ENCODE assay signal across 8 mouse cellular contexts in the genomic region with DNA sequence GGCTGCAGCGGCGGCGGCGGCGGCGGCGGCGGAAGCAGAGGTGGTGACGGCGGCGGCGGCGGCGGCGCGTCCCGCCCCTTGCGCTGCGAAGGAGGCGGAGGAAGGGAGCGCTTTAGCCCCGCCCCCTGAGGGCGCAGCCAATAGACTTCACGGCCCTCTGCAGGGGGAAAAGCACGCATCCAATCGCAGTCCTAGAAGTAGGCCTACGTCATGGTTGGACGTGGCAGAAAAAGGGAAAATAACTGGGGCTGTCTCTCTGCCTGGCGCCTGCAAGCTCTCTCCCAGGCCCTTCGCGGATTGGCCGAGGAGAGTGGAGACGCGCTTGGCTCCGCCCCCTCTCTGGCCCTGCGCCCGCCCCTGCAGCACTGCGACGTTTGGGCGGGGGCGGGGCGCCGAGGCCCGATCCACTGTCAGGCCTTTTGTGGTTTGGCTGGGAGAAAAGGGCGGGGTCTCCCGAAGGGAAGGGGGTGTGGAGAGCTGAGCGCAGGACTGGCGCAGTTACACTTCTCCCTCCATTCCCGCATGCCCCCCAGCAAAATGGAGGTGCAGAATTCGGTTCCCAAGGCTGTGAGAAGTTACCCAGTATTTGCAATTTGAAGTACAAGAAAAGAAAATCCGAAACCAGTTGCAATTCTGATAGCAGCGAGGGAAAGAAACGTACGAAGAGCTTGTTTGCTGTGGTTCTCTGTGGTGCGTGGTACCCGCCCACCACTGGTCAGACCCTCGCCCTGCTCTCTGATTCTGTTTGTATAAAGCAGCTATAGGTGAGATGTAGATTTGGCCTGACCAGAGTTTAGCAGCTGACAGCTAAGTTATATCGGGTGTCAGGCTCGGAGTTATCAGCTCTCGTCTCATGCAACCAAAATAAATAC. TPM values are rescaled to one million over a fixed set of nuclear protein-coding genes. Genes with fewer than 3 reads are reported as not detected.
DNase-seq lines count a peak whose midpoint lies in the region; ATAC-seq and TF ChIP-seq lines count a peak whose summit lies in the region.

A gene (minus strand): TSS at position 19 of the 872 bp plus-strand sequence.

- peak; percentile 100 for ATAC-seq in kidney, embryonic 14.5 days (ENCODE audit: low FRiP score, low TSS enrichment)
- peak; percentile 100 for ATAC-seq in limb, embryonic 15.5 days (ENCODE audit: insufficient number of reproducible peaks, low FRiP score, low TSS enrichment, low read depth)

- peak; percentile 99 for DNase-seq in A20 (ENCODE audit: low read depth, low spot score)
- DNase-seq in heart, adult 9 months (ENCODE audit: low spot score in 2 of 2) = peak; percentile 99 to 100
- peak; percentile 98 for DNase-seq in monocyte, adult 2 months (ENCODE audit: low read depth in 1 of 2, low spot score in 2 of 2)
- DNase-seq in spleen, postnatal 36 days (ENCODE audit: low spot score in 2 of 2) = peak; percentile 98 to 99

- TF ChIP-seq POLR2A in bone marrow macrophage, adult 2 months (IDR thresholded peaks at IDR 0.05; ENCODE audit: borderline replicate concordance, low read depth, low read length) = no peak
- TF ChIP-seq POLR2A in embryonic fibroblast, embryonic 13.5 days (IDR thresholded peaks at IDR 0.05; ENCODE audit: low read depth, low read length) = peak; percentile 81

- no peaks in the 10 kb centered on the region for H3K27me3 ChIP-seq in kidney, embryonic 14.5 days (ENCODE audit: control insufficient read depth, insufficient read depth, low read length)
- no peaks in the 10 kb centered on the region for H3K27me3 ChIP-seq in limb, embryonic 15.5 days

- peak within 1 kb of the TSS; percentile 74 for H3K4me2 ChIP-seq in kidney, embryonic 14.5 days (replicated peaks; ENCODE audit: low read depth, low read length)
- peak within 1 kb of the TSS; percentile 76 for H3K4me2 ChIP-seq in limb, embryonic 15.5 days

- H3K9ac ChIP-seq in kidney, embryonic 14.5 days (ENCODE audit: low read depth, low read length) = peak within 1 kb of the TSS; percentile 94
- H3K9ac ChIP-seq in limb, embryonic 15.5 days = peak within 1 kb of the TSS; percentile 98

- H3K27ac ChIP-seq in bone marrow macrophage, adult 2 months (ENCODE audit: insufficient read depth, low read depth, low read length) = peak within 1 kb of the TSS; percentile 70
- peak within 1 kb of the TSS; percentile 93 for H3K27ac ChIP-seq in embryonic fibroblast, embryonic 13.5 days (ENCODE audit: insufficient read depth, low read length)
- H3K27ac ChIP-seq in kidney, embryonic 14.5 days (ENCODE audit: low read depth, low read length) = peak within 1 kb of the TSS; percentile 96
- H3K27ac ChIP-seq in limb, embryonic 15.5 days = peak within 1 kb of the TSS; percentile 98

- peak within 1 kb of the TSS; percentile 100 for H3K4me3 ChIP-seq in bone marrow macrophage, adult 2 months (ENCODE audit: insufficient read depth, low read length)
- H3K4me3 ChIP-seq in embryonic fibroblast, embryonic 13.5 days (ENCODE audit: insufficient read depth, low read length) = peak within 1 kb of the TSS; percentile 92
- peak within 1 kb of the TSS; percentile 86 for H3K4me3 ChIP-seq in kidney, embryonic 14.5 days (ENCODE audit: low read length)
- H3K4me3 ChIP-seq in limb, embryonic 15.5 days = peak within 1 kb of the TSS; percentile 99

- no peaks in the 10 kb centered on the region for H3K9me3 ChIP-seq in kidney, embryonic 14.5 days (ENCODE audit: control insufficient read depth, low read length)
- H3K9me3 ChIP-seq in limb, embryonic 15.5 days = no peaks in the 10 kb centered on the region

- H3K4me1 ChIP-seq in bone marrow macrophage, adult 2 months (ENCODE audit: control insufficient read depth, insufficient read depth, low read length) = peaks cover 2% of the 10 kb centered on the region
- no peaks in the 10 kb centered on the region; the same call in 1 of the 2 replicates for H3K4me1 ChIP-seq in embryonic fibroblast, embryonic 13.5 days (ENCODE audit: control insufficient read depth, insufficient read depth, low read length)
- H3K4me1 ChIP-seq in kidney, embryonic 14.5 days (ENCODE audit: control insufficient read depth, insufficient read depth, low read length) = 0 out of 2 replicates have a peak, but pooled peaks cover 3% of the 10 kb centered on the region
- no peaks in the 10 kb centered on the region for H3K4me1 ChIP-seq in limb, embryonic 15.5 days

- H3K36me3 ChIP-seq in kidney, embryonic 14.5 days (ENCODE audit: control insufficient read depth, insufficient read depth, low read length) = no peaks in the 10 kb centered on the region
- 0 out of 2 replicates have a peak, but pooled peaks cover 3% of the 10 kb centered on the region for H3K36me3 ChIP-seq in limb, embryonic 15.5 days

- under 1% methylated on average over 40 of the region's 60 CpGs for WGBS in kidney, embryonic 14.5 days
- under 1% methylated on average over 35 of the region's 60 CpGs for WGBS in limb, embryonic 15.5 days

- no peak for TF ChIP-seq CTCF in bone marrow macrophage, adult 2 months (IDR thresholded peaks at IDR 0.05; ENCODE audit: low read depth, low read length)
- no peak for TF ChIP-seq CTCF in embryonic fibroblast, embryonic 13.5 days (IDR thresholded peaks at IDR 0.05; ENCODE audit: borderline replicate concordance, insufficient read depth, low read length)

RNA-seq across cellular contexts. Expression of the gene that starts here (rescaled TPM):
- polyA plus RNA-seq in bone marrow macrophage, adult 2 months (2012; ENCODE audit: insufficient read depth, insufficient read length, missing spikeins) = 31.3 and 33.2 TPM in 2 replicates
- polyA plus RNA-seq in embryonic fibroblast, embryonic 13.5 days (2011; ENCODE audit: insufficient read length, low read depth, missing spikeins) = 107 and 123 TPM in 2 replicates
- 43.2 and 64.7 TPM in 2 replicates for polyA plus RNA-seq in kidney, embryonic 14.5 days (2014; fragmentation: Nextera tagmentation; extraction: Ambion mirVana)
- polyA plus RNA-seq in limb, embryonic 15.5 days (2015; fragmentation: Nextera tagmentation; extraction: Ambion mirVana) = 74.5 and 87.7 TPM in 2 replicates

Comparison
In these comparisons a context has a peak if more than half of its experiments do, and no peak if none do; other contexts are left out.
1. Peak in every context shown above with its lines: DNase-seq, ATAC-seq, H3K4me3 ChIP-seq and H3K27ac ChIP-seq.